Mouse (Mus musculus): ENCODE measurements around the gene Kif23. TPM values are rescaled to one million over a fixed set of nuclear protein-coding genes. Genes with fewer than 3 reads are reported as not detected.

Kif23 gene
- polyA plus RNA-seq, 1 experiment from 2014 or later = 106 TPM

GRCm38 (mm10) chr9:61904201-61904600 is 42.4 kb downstream of the Kif23 start:
- H3K9ac ChIP-seq (ENCODE audit: low read length) = no peak overlapping the region
- H3K27me3 ChIP-seq (ENCODE audit: control insufficient read depth, insufficient read depth, low read length) = no peaks in the 10 kb centered on the region; the same call in 1 of the 2 replicates
- no peaks in the 10 kb centered on the region for H3K4me1 ChIP-seq (ENCODE audit: control insufficient read depth, insufficient read depth, low read length)
- no peaks in the 10 kb centered on the region for H3K9me3 ChIP-seq (ENCODE audit: control insufficient read depth, low read length)
- no peak for DNase-seq (ENCODE audit: low spot score)
- no peaks in the 10 kb centered on the region for H3K36me3 ChIP-seq (ENCODE audit: control insufficient read depth, insufficient read depth, low read length)
- no peak overlapping the region for H3K27ac ChIP-seq (ENCODE audit: low read depth, low read length)
- no peak for ATAC-seq (ENCODE audit: insufficient read depth, low FRiP score, low TSS enrichment)
- 45% methylated on average over 7 of the region's 7 CpGs for WGBS
- H3K4me3 ChIP-seq (ENCODE audit: low read depth, low read length) = no peak overlapping the region
- no peak overlapping the region for H3K4me2 ChIP-seq (ENCODE audit: low read depth)

GRCm38 (mm10) chr9:61902445-61902844 is 44.1 kb downstream of the Kif23 start:
- Histone ChIP-seq H3K4me3 (ENCODE audit: low read depth, low read length) (no peak overlapping the region), H3K9me3 (ENCODE audit: control insufficient read depth, low read length) (no peaks in the 10 kb centered on the region), H3K9ac (ENCODE audit: low read length) (no peak overlapping the region), H3K4me2 (ENCODE audit: low read depth) (no peak overlapping the region), H3K36me3 (ENCODE audit: control insufficient read depth, insufficient read depth, low read length) (no peaks in the 10 kb centered on the region), H3K4me1 (ENCODE audit: control insufficient read depth, insufficient read depth, low read length) (no peaks in the 10 kb centered on the region), H3K27ac (ENCODE audit: low read depth, low read length) (no peak overlapping the region), H3K27me3 (ENCODE audit: control insufficient read depth, insufficient read depth, low read length) (no peaks in the 10 kb centered on the region; the same call in 1 of the 2 replicates)
- 66% methylated on average over 9 of the region's 9 CpGs for WGBS
- ATAC-seq (ENCODE audit: insufficient read depth, low FRiP score, low TSS enrichment) (no peak), DNase-seq (ENCODE audit: low spot score) (peak; percentile 21)

- Histone ChIP-seq H3K36me3 (ENCODE audit: control insufficient read depth, insufficient read depth, low read length) (no peaks in the 10 kb centered on the region), H3K4me3 (ENCODE audit: low read depth, low read length) (no peak overlapping the region), H3K9ac (ENCODE audit: low read length) (no peak overlapping the region), H3K9me3 (ENCODE audit: control insufficient read depth, low read length) (no peaks in the 10 kb centered on the region), H3K4me1 (ENCODE audit: control insufficient read depth, insufficient read depth, low read length) (no peaks in the 10 kb centered on the region), H3K4me2 (ENCODE audit: low read depth) (no peak overlapping the region), H3K27ac (ENCODE audit: low read depth, low read length) (no peak overlapping the region), H3K27me3 (ENCODE audit: control insufficient read depth, insufficient read depth, low read length) (no peaks in the 10 kb centered on the region; the same call in 1 of the 2 replicates)
- DNase-seq (ENCODE audit: low spot score) = no peak
- 87% methylated on average over 4 of the region's 4 CpGs for WGBS
- no peak for ATAC-seq (ENCODE audit: insufficient read depth, low FRiP score, low TSS enrichment)
These were observed 45.0 kb downstream of the Kif23 start for GRCm38 (mm10) chr9:61901574-61901973.

GRCm38 (mm10) chr9:61899804-61900203 is 46.8 kb downstream of the Kif23 start:
- Histone ChIP-seq H3K9ac (ENCODE audit: low read length) (no peak overlapping the region), H3K4me2 (ENCODE audit: low read depth) (no peak overlapping the region), H3K27me3 (ENCODE audit: control insufficient read depth, insufficient read depth, low read length) (no peaks in the 10 kb centered on the region; the same call in 1 of the 2 replicates), H3K9me3 (ENCODE audit: control insufficient read depth, low read length) (no peaks in the 10 kb centered on the region), H3K27ac (ENCODE audit: low read depth, low read length) (no peak overlapping the region), H3K4me3 (ENCODE audit: low read depth, low read length) (no peak overlapping the region), H3K36me3 (ENCODE audit: control insufficient read depth, insufficient read depth, low read length) (no peaks in the 10 kb centered on the region), H3K4me1 (ENCODE audit: control insufficient read depth, insufficient read depth, low read length) (no peaks in the 10 kb centered on the region)
- peak; percentile 84 for DNase-seq (ENCODE audit: low spot score)
- ATAC-seq (ENCODE audit: insufficient read depth, low FRiP score, low TSS enrichment) = no peak
- 5% methylated on average over 16 of the region's 16 CpGs for WGBS

GRCm38 (mm10) chr9:61898401-61898800 is 48.2 kb downstream of the Kif23 start:
- Histone ChIP-seq H3K4me3 (ENCODE audit: low read depth, low read length) (no peak overlapping the region), H3K27ac (ENCODE audit: low read depth, low read length) (no peak overlapping the region), H3K9me3 (ENCODE audit: control insufficient read depth, low read length) (no peaks in the 10 kb centered on the region), H3K4me2 (ENCODE audit: low read depth) (no peak overlapping the region), H3K4me1 (ENCODE audit: control insufficient read depth, insufficient read depth, low read length) (no peaks in the 10 kb centered on the region), H3K9ac (ENCODE audit: low read length) (no peak overlapping the region), H3K27me3 (ENCODE audit: control insufficient read depth, insufficient read depth, low read length) (no peaks in the 10 kb centered on the region; the same call in 1 of the 2 replicates), H3K36me3 (ENCODE audit: control insufficient read depth, insufficient read depth, low read length) (no peaks in the 10 kb centered on the region)
- WGBS = 5% methylated on average over 7 of the region's 8 CpGs
- peak; percentile 88 for DNase-seq (ENCODE audit: low spot score)
- ATAC-seq (ENCODE audit: insufficient read depth, low FRiP score, low TSS enrichment) = peak; percentile 48; the same call in 1 of the 2 replicates

- Histone ChIP-seq H3K4me1 (ENCODE audit: control insufficient read depth, insufficient read depth, low read length) (no peaks in the 10 kb centered on the region), H3K9ac (ENCODE audit: low read length) (no peak overlapping the region), H3K9me3 (ENCODE audit: control insufficient read depth, low read length) (no peaks in the 10 kb centered on the region), H3K4me2 (ENCODE audit: low read depth) (no peak overlapping the region), H3K27me3 (ENCODE audit: control insufficient read depth, insufficient read depth, low read length) (no peaks in the 10 kb centered on the region; the same call in 1 of the 2 replicates), H3K36me3 (ENCODE audit: control insufficient read depth, insufficient read depth, low read length) (no peaks in the 10 kb centered on the region), H3K27ac (ENCODE audit: low read depth, low read length) (no peak overlapping the region), H3K4me3 (ENCODE audit: low read depth, low read length) (no peak overlapping the region)
- no peak for DNase-seq (ENCODE audit: low spot score)
- 81% methylated on average over 8 of the region's 8 CpGs for WGBS
- no peak for ATAC-seq (ENCODE audit: insufficient read depth, low FRiP score, low TSS enrichment)
These were observed 51.6 kb downstream of the Kif23 start for GRCm38 (mm10) chr9:61895014-61895413.

GRCm38 (mm10) chr9:61889855-61890254 is 56.7 kb downstream of the Kif23 start:
- H3K4me3 ChIP-seq (ENCODE audit: low read depth, low read length) = no peak overlapping the region
- peak; percentile 42 for DNase-seq (ENCODE audit: low spot score)
- H3K4me2 ChIP-seq (ENCODE audit: low read depth) = no peak overlapping the region
- WGBS = 47% methylated on average over 8 of the region's 8 CpGs
- H3K27ac ChIP-seq (ENCODE audit: low read depth, low read length) = no peak overlapping the region
- no peaks in the 10 kb centered on the region for H3K9me3 ChIP-seq (ENCODE audit: control insufficient read depth, low read length)
- peaks cover 4% of the 10 kb centered on the region; the same call in 1 of the 2 replicates for H3K4me1 ChIP-seq (ENCODE audit: control insufficient read depth, insufficient read depth, low read length)
- H3K9ac ChIP-seq (ENCODE audit: low read length) = no peak overlapping the region
- H3K36me3 ChIP-seq (ENCODE audit: control insufficient read depth, insufficient read depth, low read length) = no peaks in the 10 kb centered on the region
- ATAC-seq (ENCODE audit: insufficient read depth, low FRiP score, low TSS enrichment) = no peak
- H3K27me3 ChIP-seq (ENCODE audit: control insufficient read depth, insufficient read depth, low read length) = no peaks in the 10 kb centered on the region

- H3K9me3 ChIP-seq (ENCODE audit: control insufficient read depth, low read length) = no peaks in the 10 kb centered on the region
- no peak for ATAC-seq (ENCODE audit: insufficient read depth, low FRiP score, low TSS enrichment)
- peaks cover 4% of the 10 kb centered on the region; the same call in 1 of the 2 replicates for H3K4me1 ChIP-seq (ENCODE audit: control insufficient read depth, insufficient read depth, low read length)
- H3K36me3 ChIP-seq (ENCODE audit: control insufficient read depth, insufficient read depth, low read length) = no peaks in the 10 kb centered on the region
- WGBS = 76% methylated on average over 11 of the region's 11 CpGs
- H3K27me3 ChIP-seq (ENCODE audit: control insufficient read depth, insufficient read depth, low read length) = no peaks in the 10 kb centered on the region
- no peak overlapping the region for H3K4me3 ChIP-seq (ENCODE audit: low read depth, low read length)
- H3K9ac ChIP-seq (ENCODE audit: low read length) = no peak overlapping the region
- H3K4me2 ChIP-seq (ENCODE audit: low read depth) = no peak overlapping the region
- no peak overlapping the region for H3K27ac ChIP-seq (ENCODE audit: low read depth, low read length)
- DNase-seq (ENCODE audit: low spot score) = no peak
These were observed 58.8 kb downstream of the Kif23 start for GRCm38 (mm10) chr9:61887661-61888379.

- Histone ChIP-seq H3K27ac (ENCODE audit: low read depth, low read length) (no peak overlapping the region), H3K9ac (ENCODE audit: low read length) (no peak overlapping the region), H3K36me3 (ENCODE audit: control insufficient read depth, insufficient read depth, low read length) (no peaks in the 10 kb centered on the region), H3K4me2 (ENCODE audit: low read depth) (no peak overlapping the region), H3K9me3 (ENCODE audit: control insufficient read depth, low read length) (no peaks in the 10 kb centered on the region), H3K4me1 (ENCODE audit: control insufficient read depth, insufficient read depth, low read length) (peaks cover 4% of the 10 kb centered on the region; the same call in 1 of the 2 replicates), H3K27me3 (ENCODE audit: control insufficient read depth, insufficient read depth, low read length) (no peaks in the 10 kb centered on the region), H3K4me3 (ENCODE audit: low read depth, low read length) (no peak overlapping the region)
- DNase-seq (ENCODE audit: low spot score) (no peak), ATAC-seq (ENCODE audit: insufficient read depth, low FRiP score, low TSS enrichment) (no peak)
- WGBS = 91% methylated on average over 7 of the region's 7 CpGs
These were observed 60.6 kb downstream of the Kif23 start for GRCm38 (mm10) chr9:61885964-61886363.

Data from neural tube, embryonic 11.5 days (tissue).